Mouse (Mus musculus) CH12.LX (cell line): ENCODE results near the gene E130114P18Rik. TPM values are rescaled to one million over a fixed set of nuclear protein-coding genes. Genes with fewer than 3 reads are reported as not detected.

Experiments
- DNase-seq: peaks from one replicate; pipeline ENCODE4 v3.0.0-alpha.2; 2013; ENCODE audit errors: extremely low read depth
- H3K27ac ChIP-seq: 2 replicates; pipeline ENCODE4 v1.5.1; 2012; ENCODE audit warnings: low read depth, mild to moderate bottlenecking, control low read depth, moderate library complexity; ENCODE audit not compliant: insufficient read depth
- H3K27me3 ChIP-seq: replicated peaks from 2 replicates; pipeline ENCODE3; 2012; ENCODE audit warnings: inconsistent platforms
- H3K36me3 ChIP-seq, 2 experiments: replicated peaks in 1 of 2; 2 replicates each; pipeline versions ENCODE3 to v1.6.1; 2012; ENCODE audit warnings: inconsistent platforms in 1 of 2, low read length in 1 of 2, mild to moderate bottlenecking in 1 of 2, mixed read lengths in 1 of 2, moderate library complexity in 1 of 2; ENCODE audit not compliant: control insufficient read depth in 1 of 2, insufficient read depth in 1 of 2
- H3K4me1 ChIP-seq, 2 experiments: 2 replicates each; pipeline ENCODE4 v1.6.1; 2012; ENCODE audit warnings: inconsistent platforms in 1 of 2, moderate library complexity in 1 of 2; ENCODE audit not compliant: insufficient read depth in 2 of 2, control insufficient read depth in 1 of 2
- H3K4me2 ChIP-seq: 2 replicates; pipeline ENCODE4 v1.6.1; 2012; ENCODE audit warnings: low read depth, mild to moderate bottlenecking, control low read depth; ENCODE audit not compliant: poor library complexity, insufficient read depth, severe bottlenecking
- H3K4me3 ChIP-seq, 3 experiments: fragments of 150-350 bp in 1 of 3; sonication (generic) in 1 of 3; replicated peaks in 1 of 3; 2 replicates each; pipeline versions ENCODE3 to v1.5.1; 2011 to 2012; ENCODE audit warnings: low read depth in 2 of 3, low read length in 2 of 3, mild to moderate bottlenecking in 2 of 3, moderate library complexity in 2 of 3, control low read depth in 1 of 3, improper control_type of control experiment in 1 of 3, inconsistent platforms in 1 of 3, mixed read lengths in 1 of 3; ENCODE audit not compliant: poor library complexity in 1 of 3
- H3K79me2 ChIP-seq: replicated peaks from 2 replicates; pipeline ENCODE4 v1.6.1; 2012; ENCODE audit warnings: mild to moderate bottlenecking, moderate library complexity; ENCODE audit not compliant: control insufficient read depth, poor library complexity, insufficient read depth, severe bottlenecking; ENCODE audit errors: extremely low read depth
- H3K9ac ChIP-seq: 2 replicates; pipeline ENCODE4 v1.6.1; 2012; ENCODE audit warnings: low read depth, mild to moderate bottlenecking, control low read depth, moderate library complexity; ENCODE audit not compliant: insufficient read depth
- H3K9me3 ChIP-seq: replicated peaks from 2 replicates; pipeline ENCODE3; 2012; ENCODE audit warnings: low read length, inconsistent platforms, mixed read lengths
- CHD1 ChIP-seq: IDR thresholded peaks from 2 replicates; pipeline ENCODE4 v1.6.1; 2012; ENCODE audit warnings: low read depth, low read length, improper control_type of control experiment, inconsistent platforms
- CHD2 ChIP-seq: IDR thresholded peaks from 2 replicates; pipeline ENCODE4 v1.6.1; 2011; ENCODE audit warnings: low read length, improper control_type of control experiment
- EP300 ChIP-seq: IDR thresholded peaks from 2 replicates; pipeline ENCODE4 v1.6.1; 2011; ENCODE audit warnings: low read length, improper control_type of control experiment
- ETS1 ChIP-seq: conservative IDR thresholded peaks from 2 replicates; pipeline ENCODE4 v1.6.1; 2012; ENCODE audit warnings: low read depth, mild to moderate bottlenecking, inconsistent platforms, low read length, improper control_type of control experiment, moderate library complexity
- GABPA ChIP-seq: IDR thresholded peaks from 2 replicates; pipeline ENCODE4 v1.6.1; 2012; ENCODE audit warnings: low read depth, low read length, improper control_type of control experiment, inconsistent platforms; ENCODE audit not compliant: insufficient replicate concordance
- HCFC1 ChIP-seq: IDR thresholded peaks from 2 replicates; pipeline ENCODE4 v1.6.1; 2012; ENCODE audit warnings: low read depth, mild to moderate bottlenecking, inconsistent platforms, low read length, improper control_type of control experiment
- IRF4 ChIP-seq: IDR thresholded peaks from 2 replicates; pipeline ENCODE4 v1.6.1; 2014; ENCODE audit warnings: low read depth, mild to moderate bottlenecking, inconsistent platforms, low read length, improper control_type of control experiment
- JUND ChIP-seq: conservative IDR thresholded peaks from 2 replicates; pipeline ENCODE4 v1.6.1; 2011; ENCODE audit warnings: low read depth, low read length, improper control_type of control experiment
- MAFK ChIP-seq: IDR thresholded peaks from 2 replicates; pipeline ENCODE4 v1.6.1; 2011; ENCODE audit warnings: low read length, improper control_type of control experiment; ENCODE audit not compliant: insufficient replicate concordance
- MAX ChIP-seq: IDR thresholded peaks from 2 replicates; pipeline ENCODE4 v1.6.1; 2011; ENCODE audit warnings: low read length, improper control_type of control experiment
- MAZ ChIP-seq: IDR thresholded peaks from 2 replicates; pipeline ENCODE4 v1.6.1; 2012; ENCODE audit warnings: low read depth, mild to moderate bottlenecking, inconsistent platforms, low read length, improper control_type of control experiment, moderate library complexity
- MEF2A ChIP-seq: IDR thresholded peaks from 2 replicates; pipeline ENCODE4 v1.6.1; 2014; ENCODE audit warnings: low read depth, mild to moderate bottlenecking, inconsistent platforms, low read length, improper control_type of control experiment, borderline replicate concordance
- MXI1 ChIP-seq: IDR thresholded peaks from 2 replicates; pipeline ENCODE4 v1.6.1; 2011; ENCODE audit warnings: mild to moderate bottlenecking, low read depth, low read length, improper control_type of control experiment
- MYC ChIP-seq: IDR thresholded peaks from 2 replicates; pipeline ENCODE4 v1.6.1; 2011; ENCODE audit warnings: low read depth, mild to moderate bottlenecking, improper control_type of control experiment, low read length
- NELFE ChIP-seq: IDR thresholded peaks from 2 replicates; pipeline ENCODE4 v1.6.1; 2011; ENCODE audit warnings: low read depth, low read length, improper control_type of control experiment
- PAX5 ChIP-seq: IDR thresholded peaks from 2 replicates; pipeline ENCODE4 v1.6.1; 2012; ENCODE audit warnings: low read length, inconsistent platforms, mixed read lengths
- POLR2A ChIP-seq: IDR thresholded peaks from 2 replicates; pipeline ENCODE4 v1.6.1; 2011; ENCODE audit warnings: low read depth, mild to moderate bottlenecking, improper control_type of control experiment, low read length
- RAD21 ChIP-seq: IDR thresholded peaks from 2 replicates; pipeline ENCODE4 v1.6.1; 2011; ENCODE audit warnings: low read depth, mild to moderate bottlenecking, low read length, improper control_type of control experiment, moderate library complexity
- RCOR1 ChIP-seq: conservative IDR thresholded peaks from 2 replicates; pipeline ENCODE4 v1.6.1; 2012; ENCODE audit warnings: low read depth, mild to moderate bottlenecking, inconsistent platforms, low read length, improper control_type of control experiment
- SIN3A ChIP-seq: IDR thresholded peaks from 2 replicates; pipeline ENCODE4 v1.6.1; 2012; ENCODE audit warnings: low read length, improper control_type of control experiment, inconsistent platforms
- TCF12 ChIP-seq: IDR thresholded peaks from 2 replicates; pipeline ENCODE4 v1.6.1; 2014; ENCODE audit warnings: low read depth, mild to moderate bottlenecking, inconsistent platforms, low read length, improper control_type of control experiment
- UBTF ChIP-seq: IDR thresholded peaks from 2 replicates; pipeline ENCODE4 v1.6.1; 2012; ENCODE audit warnings: low read depth, mild to moderate bottlenecking, inconsistent platforms, low read length, improper control_type of control experiment, moderate library complexity
- USF2 ChIP-seq: conservative IDR thresholded peaks from 2 replicates; pipeline ENCODE4 v1.6.1; 2011; ENCODE audit warnings: low read depth, low read length, improper control_type of control experiment
- ZC3H11A ChIP-seq: IDR thresholded peaks from 2 replicates; pipeline ENCODE4 v1.6.1; 2012; ENCODE audit warnings: low read depth, mild to moderate bottlenecking, inconsistent platforms, low read length, improper control_type of control experiment
- ZMIZ1 ChIP-seq: IDR thresholded peaks from 2 replicates; pipeline ENCODE4 v1.6.1; 2012; ENCODE audit warnings: low read depth, mild to moderate bottlenecking, inconsistent platforms, low read length, improper control_type of control experiment
- dilution Hi-C: fragments of 300-500 bp; cut with MboI; formaldehyde crosslinking; loops from 2 replicates; pipeline ENCODE4 v1.14.3; 2020; ENCODE audit warnings: low sequenced_read_pairs; ENCODE audit not compliant: extremely low pct_unique_long_range_greater_than_20kb, extremely low pct_ligation_motif_present
- in situ Hi-C: fragments of 300-500 bp; cut with MboI; formaldehyde crosslinking; loops from 3 replicates; pipeline ENCODE4 v1.14.3; 2019; ENCODE audit warnings: low sequenced_read_pairs, low pct_ligation_motif_present, low pct_unique_long_range_greater_than_20kb, mixed read lengths
- polyA plus RNA-seq: library from polyadenylated mRNA; unstranded; fragments of >175 nt; gene quantifications from 2 replicates; pipeline ENCODE4 v1.2.1, GENCODE M21; 2012; ENCODE audit warnings: low read depth; ENCODE audit not compliant: insufficient read length
- total RNA-seq, 2 experiments: library from RNA; depleted of rRNA; stranded (reverse); fragments of 300-350 nt in 1 of 2; fragments of >200 nt in 1 of 2; gene quantifications; 2 replicates each; pipeline ENCODE4 v1.2.3; 2012 to 2014

The E130114P18Rik gene
- total and polyA plus RNA-seq, 3 experiments: not detected

DNA sequence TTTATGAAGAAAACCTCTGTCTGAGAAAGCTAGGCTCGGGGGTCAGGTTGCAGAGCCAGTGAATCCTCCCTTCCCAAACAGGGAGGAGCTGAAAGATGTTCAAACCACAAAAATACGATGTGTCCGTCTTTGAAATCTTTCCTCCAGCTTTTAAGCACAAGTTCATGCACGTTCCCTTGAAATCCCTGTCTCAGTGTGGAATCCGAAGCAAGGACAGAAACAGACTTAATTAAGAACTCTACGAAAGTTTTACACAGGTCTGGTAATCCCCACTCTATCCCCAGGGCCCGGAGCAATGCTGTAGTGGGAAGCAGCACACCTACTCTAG, 112.5 kb downstream of the E130114P18Rik start:
- H3K4me1 ChIP-seq: no peaks in the 10 kb centered on the region
- DNase-seq: no peak
- in situ Hi-C loops (no loop called here), dilution Hi-C loops (no loop called here)
- no peaks in the 10 kb centered on the region for H3K79me2 ChIP-seq
- H3K4me2 ChIP-seq: no peak overlapping the region
- no peak overlapping the region for H3K4me3 ChIP-seq
- H3K27me3 ChIP-seq: no peaks in the 10 kb centered on the region
- H3K9me3 ChIP-seq: peaks cover 58% of the 10 kb centered on the region
- H3K9ac ChIP-seq: no peak overlapping the region
- no peak for TF ChIP-seq CHD1
- TF ChIP-seq RAD21: no peak
- TF ChIP-seq HCFC1: no peak
- no peak for TF ChIP-seq JUND
- TF ChIP-seq MAZ: no peak
- no peak for TF ChIP-seq SIN3A
- no peak for TF ChIP-seq MXI1
- no peak for TF ChIP-seq ETS1
- no peak for TF ChIP-seq EP300
- H3K27ac ChIP-seq: no peak overlapping the region
- H3K36me3 ChIP-seq: no peaks in the 10 kb centered on the region

DNA sequence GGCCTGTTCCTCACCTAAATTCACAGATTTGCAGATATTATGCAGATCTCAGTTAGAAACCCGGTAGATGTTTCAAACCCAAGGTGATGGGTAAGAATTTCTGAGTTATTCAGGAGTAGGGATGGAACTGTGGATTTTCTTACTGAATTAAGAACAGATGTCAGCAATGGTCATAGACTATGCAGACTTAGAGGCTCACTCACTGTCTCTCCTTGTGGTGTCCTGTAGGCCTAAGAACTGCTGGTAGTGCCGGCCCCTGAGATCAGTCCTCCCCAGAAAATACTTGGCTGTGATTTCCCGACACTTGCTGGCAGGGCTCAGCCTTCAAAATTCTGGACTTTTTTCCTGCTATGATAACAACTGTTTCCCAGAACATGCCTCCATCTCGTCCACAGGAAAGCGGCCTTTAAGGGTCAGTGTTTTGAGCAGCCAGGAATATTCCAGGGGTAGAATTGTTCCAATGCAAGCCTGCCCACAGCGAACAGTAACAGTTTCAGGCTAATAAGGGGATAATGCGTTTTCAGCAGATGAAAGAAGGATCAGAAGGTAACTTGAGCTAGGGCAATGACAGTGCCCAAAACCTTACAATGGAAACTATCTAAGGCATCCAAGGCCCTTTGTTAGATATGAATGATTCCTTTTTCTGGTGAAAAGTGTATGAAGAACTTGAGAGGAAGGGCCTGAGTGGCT, 113.0 kb downstream of the E130114P18Rik start:
- no peak overlapping the region for H3K27ac ChIP-seq
- in situ Hi-C loops: no loop called here
- no peak for TF ChIP-seq EP300
- TF ChIP-seq POLR2A: no peak
- TF ChIP-seq UBTF: no peak
- TF ChIP-seq MEF2A: no peak
- no peak for TF ChIP-seq MAFK
- TF ChIP-seq GABPA: no peak
- TF ChIP-seq TCF12: no peak
- no peak for TF ChIP-seq HCFC1
- TF ChIP-seq RCOR1: no peak
- no peak for TF ChIP-seq MAZ
- TF ChIP-seq MYC: no peak
- TF ChIP-seq NELFE: no peak
- no peak for TF ChIP-seq ZMIZ1
- no peak for TF ChIP-seq CHD1
- TF ChIP-seq USF2: no peak
- TF ChIP-seq PAX5: no peak
- TF ChIP-seq ZC3H11A: no peak
- TF ChIP-seq CHD2: no peak
- no peak for TF ChIP-seq MAX
- TF ChIP-seq IRF4: no peak
- TF ChIP-seq, all 38 proteins: peak for 0

More for the DNA sequence above, 113.0 kb downstream of the E130114P18Rik start:
- peaks cover 59% of the 10 kb centered on the region for H3K9me3 ChIP-seq
- no peaks in the 10 kb centered on the region for H3K4me1 ChIP-seq
- no peak for DNase-seq
- dilution Hi-C loops: no loop called here
- H3K36me3 ChIP-seq: no peaks in the 10 kb centered on the region
- no peak overlapping the region for H3K4me3 ChIP-seq
- no peaks in the 10 kb centered on the region for H3K79me2 ChIP-seq
- H3K27me3 ChIP-seq: no peaks in the 10 kb centered on the region
- no peak overlapping the region for H3K9ac ChIP-seq
- H3K4me2 ChIP-seq: no peak overlapping the region
